ENCODE assay signal across 26 mouse cellular contexts in the genomic region with DNA sequence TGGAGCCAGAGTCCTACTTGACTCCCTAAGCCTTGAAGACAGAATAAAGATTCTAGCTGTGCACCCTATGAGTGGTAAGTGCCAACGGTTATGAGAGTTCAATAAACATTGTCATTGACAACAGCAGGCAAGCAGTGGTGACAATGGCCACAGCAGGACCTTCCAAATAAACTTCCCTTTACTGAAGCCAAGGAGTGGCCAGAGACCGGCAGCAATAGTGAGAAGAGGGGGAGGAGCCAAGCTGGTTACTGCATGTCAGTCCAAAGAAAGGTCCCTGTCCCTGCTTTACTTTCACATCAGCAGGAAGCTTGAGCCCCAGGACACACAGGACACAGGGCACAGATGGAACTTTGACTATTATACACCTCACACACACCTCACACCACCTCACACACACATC. TPM values are rescaled to one million over a fixed set of nuclear protein-coding genes. Genes with fewer than 3 reads are reported as not detected.
"Had no signal": no experiment of that assay in that cellular context is flagged by ENCODE, and none has a peak within 500 bp of the region (broad histone marks: within the 10 kb centered on the region; RNA-seq: fewer than 3 reads in every experiment).

No protein-coding gene starts in this region.

- DNase-seq: gastrocnemius, postnatal 14 days; gastrocnemius, postnatal 36 days; heart, adult 18-20 months; heart, postnatal 10 days; heart, postnatal 4 days; kidney, adult 18-20 months; kidney, adult 8-10 months; kidney, postnatal 10 days; kidney, postnatal 25 days; kidney, postnatal 4 days; liver had no signal

- ATAC-seq: hindbrain, embryonic 16.5 days; inflammation-experienced regulatory T-cells, adult 6 months; intestine, embryonic 15.5 days; intestine, postnatal 0 days; liver, embryonic 12.5 days had no signal

RNA-seq across cellular contexts. Expression of gene Pla2g4d, which starts 7.2 kb away (rescaled TPM):
- total RNA-seq: gastrocnemius, adult 18-20 months; gastrocnemius, adult 8-10 months; gastrocnemius, postnatal 14 days; gastrocnemius, postnatal 36 days; heart, adult 18-20 months; heart, adult 8-10 months; heart, postnatal 10 days; heart, postnatal 25 days; heart, postnatal 4 days; layer of hippocampus, adult 2 months; layer of hippocampus, postnatal 25 days; left cerebral cortex, adult 2 months had no signal

RNA-seq across cellular contexts. Expression of gene Pla2g4f, which starts 17.8 kb away (rescaled TPM):
- total RNA-seq: gastrocnemius, adult 18-20 months; gastrocnemius, adult 8-10 months; gastrocnemius, postnatal 14 days; gastrocnemius, postnatal 36 days; heart, postnatal 10 days; heart, postnatal 25 days; heart, postnatal 4 days; layer of hippocampus, adult 2 months; layer of hippocampus, postnatal 10 days; layer of hippocampus, postnatal 25 days; left cerebral cortex, adult 2 months; left cerebral cortex, postnatal 14 days; left cerebral cortex, postnatal 36 days had no signal
